Mouse (Mus musculus): ENCODE measurements at regions not wholly inside any gene's neighbourhood (a gene's known extent, or its start where the extent isn't known, plus 50 kb on each side); places are given as distances from the start of the nearest gene placed in this dataset.

DNA sequence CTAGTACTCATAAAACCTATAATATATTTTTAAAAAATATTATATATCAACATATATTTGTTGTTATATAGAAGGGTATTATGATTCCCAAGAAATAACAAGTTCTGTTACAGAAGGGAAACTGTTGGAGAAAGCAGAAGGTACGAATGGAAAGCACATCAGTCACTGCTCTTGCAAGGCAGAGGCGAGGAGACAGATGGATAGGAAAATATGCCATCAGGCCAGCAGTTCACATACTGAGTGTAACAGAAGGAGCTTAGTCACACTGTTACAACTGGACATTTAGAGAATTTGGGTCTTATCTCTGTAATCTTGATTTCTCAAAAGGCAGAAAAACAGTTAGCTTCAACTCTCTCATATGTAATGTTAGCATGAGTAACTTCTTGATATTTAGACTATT, 485.1 kb downstream of the Ipmk start:
- TF ChIP-seq CTCF (IDR thresholded peaks at IDR 0.05; ENCODE audit: low read depth) (no peak), EP300 (IDR thresholded peaks at IDR 0.05; ENCODE audit: low read depth) (no peak)
- whole genome bisulfite sequencing = 53% methylated on average over 2 of the region's 2 CpGs
- no peak overlapping the region for H3K4me3 ChIP-seq (ENCODE audit: low read depth, low read length)

GRCm38 (mm10) chr10:71835018-71835417, 487.5 kb downstream of the Ipmk start:
- Histone ChIP-seq H3K27me3 (ENCODE audit: control insufficient read depth, insufficient read depth, low read length) (no peaks in the 10 kb centered on the region), H3K4me2 (ENCODE audit: low read depth, low read length) (no peak overlapping the region), H3K9ac (replicated peaks; ENCODE audit: low read depth, low read length) (no peak overlapping the region), H3K9me3 (replicated peaks; ENCODE audit: control insufficient read depth, low read length) (no peaks in the 10 kb centered on the region), H3K4me1 (ENCODE audit: control insufficient read depth, insufficient read depth) (no peaks in the 10 kb centered on the region), H3K4me3 (ENCODE audit: low read depth, low read length) (no peak overlapping the region), H3K27ac (ENCODE audit: low read depth) (no peak overlapping the region), H3K36me3 (replicated peaks; ENCODE audit: control insufficient read depth, insufficient read depth, low read length) (no peaks in the 10 kb centered on the region)
- ATAC-seq (ENCODE audit: insufficient read depth, low read depth) (no peak), DNase-seq (ENCODE audit: low spot score) (no peak)
- no peak for TF ChIP-seq EP300 (IDR thresholded peaks at IDR 0.05; ENCODE audit: low read depth)
- no peak for TF ChIP-seq CTCF (IDR thresholded peaks at IDR 0.05; ENCODE audit: low read depth)
- WGBS = 45% methylated on average over 1 of the region's 1 CpGs

More for the DNA sequence above, 485.1 kb downstream of the Ipmk start:
- no peaks in the 10 kb centered on the region for H3K9me3 ChIP-seq (replicated peaks; ENCODE audit: control insufficient read depth, low read length)
- H3K36me3 ChIP-seq (replicated peaks; ENCODE audit: control insufficient read depth, insufficient read depth, low read length) = no peaks in the 10 kb centered on the region
- no peaks in the 10 kb centered on the region for H3K27me3 ChIP-seq (ENCODE audit: control insufficient read depth, insufficient read depth, low read length)
- no peaks in the 10 kb centered on the region for H3K4me1 ChIP-seq (ENCODE audit: control insufficient read depth, insufficient read depth)
- no peak overlapping the region for H3K27ac ChIP-seq (ENCODE audit: low read depth)
- DNase-seq (ENCODE audit: low spot score) (no peak), ATAC-seq (ENCODE audit: insufficient read depth, low read depth) (no peak)
- no peak overlapping the region for H3K9ac ChIP-seq (replicated peaks; ENCODE audit: low read depth, low read length)
- no peak overlapping the region for H3K4me2 ChIP-seq (ENCODE audit: low read depth, low read length)

DNA sequence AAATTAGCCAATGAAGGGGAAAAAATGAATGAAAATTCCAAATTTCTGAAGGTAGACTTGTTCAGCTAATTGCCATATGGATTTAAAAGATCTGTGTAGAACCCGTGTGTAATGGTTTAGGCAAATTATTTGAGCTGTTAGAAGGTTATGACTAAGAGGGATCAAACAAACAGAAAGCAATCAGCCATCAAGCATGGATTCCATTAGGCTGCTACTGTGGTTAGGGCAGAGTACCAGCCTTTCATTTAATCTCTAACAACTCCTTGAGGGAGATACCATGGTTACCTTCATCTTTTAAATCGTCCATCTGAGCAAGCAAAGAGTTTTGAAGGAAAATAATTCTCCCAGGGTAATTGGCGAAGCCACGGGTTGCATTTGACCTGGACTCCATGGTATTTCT, 509.5 kb downstream of the Ipmk start:
- TF ChIP-seq CTCF (IDR thresholded peaks at IDR 0.05; ENCODE audit: low read depth) (no peak), EP300 (IDR thresholded peaks at IDR 0.05; ENCODE audit: low read depth) (no peak)
- H3K27me3 ChIP-seq (ENCODE audit: control insufficient read depth, insufficient read depth, low read length) = no peaks in the 10 kb centered on the region
- H3K9ac ChIP-seq (replicated peaks; ENCODE audit: low read depth, low read length) = no peak overlapping the region
- ATAC-seq (ENCODE audit: insufficient read depth, low read depth) (no peak), DNase-seq (ENCODE audit: low spot score) (no peak)
- WGBS = 72% methylated on average over 4 of the region's 4 CpGs
- no peak overlapping the region for H3K4me2 ChIP-seq (ENCODE audit: low read depth, low read length)
- H3K9me3 ChIP-seq (replicated peaks; ENCODE audit: control insufficient read depth, low read length) = no peaks in the 10 kb centered on the region
- no peak overlapping the region for H3K4me3 ChIP-seq (ENCODE audit: low read depth, low read length)
- H3K36me3 ChIP-seq (replicated peaks; ENCODE audit: control insufficient read depth, insufficient read depth, low read length) = no peaks in the 10 kb centered on the region
- no peak overlapping the region for H3K27ac ChIP-seq (ENCODE audit: low read depth)
- H3K4me1 ChIP-seq (ENCODE audit: control insufficient read depth, insufficient read depth) = no peaks in the 10 kb centered on the region

DNA sequence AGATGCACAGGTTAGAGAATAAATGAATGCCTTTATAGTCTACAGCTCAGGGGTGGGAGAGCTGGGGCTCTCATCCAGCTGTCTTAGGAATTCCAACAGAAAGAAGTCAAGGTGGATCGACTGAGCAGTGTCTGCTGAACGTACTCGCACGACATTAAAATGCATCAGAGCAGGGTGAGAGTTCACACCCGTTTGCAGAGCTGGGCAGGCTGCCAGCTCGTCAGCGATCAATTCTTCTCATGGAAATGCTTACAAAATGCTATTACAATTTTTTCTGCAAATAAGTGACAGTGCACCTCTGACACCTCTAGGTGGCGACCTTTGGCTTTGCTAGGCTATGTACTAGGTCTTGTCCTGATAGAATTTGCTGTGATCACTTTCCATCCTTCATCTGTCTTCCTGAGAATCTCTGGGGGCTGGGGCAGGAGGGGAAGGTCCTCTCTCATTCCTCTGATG, 510.0 kb downstream of the Ipmk start:
- Histone ChIP-seq H3K9ac (replicated peaks; ENCODE audit: low read depth, low read length) (no peak overlapping the region), H3K27me3 (ENCODE audit: control insufficient read depth, insufficient read depth, low read length) (no peaks in the 10 kb centered on the region), H3K4me2 (ENCODE audit: low read depth, low read length) (no peak overlapping the region), H3K27ac (ENCODE audit: low read depth) (no peak overlapping the region), H3K4me1 (ENCODE audit: control insufficient read depth, insufficient read depth) (no peaks in the 10 kb centered on the region), H3K4me3 (ENCODE audit: low read depth, low read length) (no peak overlapping the region), H3K36me3 (replicated peaks; ENCODE audit: control insufficient read depth, insufficient read depth, low read length) (no peaks in the 10 kb centered on the region), H3K9me3 (replicated peaks; ENCODE audit: control insufficient read depth, low read length) (no peaks in the 10 kb centered on the region)
- ATAC-seq (ENCODE audit: insufficient read depth, low read depth) (no peak), DNase-seq (ENCODE audit: low spot score) (no peak)
- 42% methylated on average over 8 of the region's 8 CpGs for WGBS
- TF ChIP-seq CTCF (IDR thresholded peaks at IDR 0.05; ENCODE audit: low read depth) = peak; percentile 45
- TF ChIP-seq EP300 (IDR thresholded peaks at IDR 0.05; ENCODE audit: low read depth) = no peak

GRCm38 (mm10) chr10:71893726-71894125, 546.2 kb downstream of the Ipmk start:
- no peak overlapping the region for H3K27ac ChIP-seq (ENCODE audit: low read depth)
- no peak overlapping the region for H3K4me3 ChIP-seq (ENCODE audit: low read depth, low read length)
- no peaks in the 10 kb centered on the region for H3K9me3 ChIP-seq (replicated peaks; ENCODE audit: control insufficient read depth, low read length)
- no peak for DNase-seq (ENCODE audit: low spot score)
- H3K4me2 ChIP-seq (ENCODE audit: low read depth, low read length) = no peak overlapping the region
- H3K27me3 ChIP-seq (ENCODE audit: control insufficient read depth, insufficient read depth, low read length) = no peaks in the 10 kb centered on the region
- TF ChIP-seq EP300 (IDR thresholded peaks at IDR 0.05; ENCODE audit: low read depth) = no peak
- TF ChIP-seq CTCF (IDR thresholded peaks at IDR 0.05; ENCODE audit: low read depth) = no peak
- no peak overlapping the region for H3K9ac ChIP-seq (replicated peaks; ENCODE audit: low read depth, low read length)
- no peaks in the 10 kb centered on the region for H3K36me3 ChIP-seq (replicated peaks; ENCODE audit: control insufficient read depth, insufficient read depth, low read length)
- 63% methylated on average over 2 of the region's 2 CpGs for WGBS
- no peaks in the 10 kb centered on the region for H3K4me1 ChIP-seq (ENCODE audit: control insufficient read depth, insufficient read depth)
- ATAC-seq (ENCODE audit: insufficient read depth, low read depth) = no peak

DNA sequence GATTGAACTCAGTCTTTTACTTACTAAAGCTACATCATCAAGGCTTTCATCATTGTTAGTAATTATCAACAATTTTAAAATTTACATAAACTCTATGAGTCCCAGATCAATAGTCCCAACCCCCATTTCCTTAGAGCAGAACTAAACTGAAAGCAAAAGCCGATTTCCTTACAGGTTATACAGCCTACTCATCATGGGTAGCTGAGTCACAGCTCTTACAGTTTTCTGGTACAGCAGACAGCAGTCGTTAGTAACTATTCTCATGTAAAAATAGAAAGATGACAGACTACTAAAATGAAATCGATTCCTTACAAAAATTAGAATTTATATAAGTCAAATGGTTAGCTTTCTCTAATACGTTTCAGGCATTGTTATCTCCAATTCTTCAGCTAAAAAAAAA, 557.5 kb downstream of the Ipmk start:
- H3K36me3 ChIP-seq (replicated peaks; ENCODE audit: control insufficient read depth, insufficient read depth, low read length) = no peaks in the 10 kb centered on the region
- 55% methylated on average over 4 of the region's 4 CpGs for WGBS
- H3K27ac ChIP-seq (ENCODE audit: low read depth) = no peak overlapping the region
- H3K9ac ChIP-seq (replicated peaks; ENCODE audit: low read depth, low read length) = no peak overlapping the region
- no peaks in the 10 kb centered on the region for H3K9me3 ChIP-seq (replicated peaks; ENCODE audit: control insufficient read depth, low read length)
- TF ChIP-seq CTCF (IDR thresholded peaks at IDR 0.05; ENCODE audit: low read depth) (no peak), EP300 (IDR thresholded peaks at IDR 0.05; ENCODE audit: low read depth) (no peak)
- H3K4me2 ChIP-seq (ENCODE audit: low read depth, low read length) = no peak overlapping the region
- no peak overlapping the region for H3K4me3 ChIP-seq (ENCODE audit: low read depth, low read length)
- ATAC-seq (ENCODE audit: insufficient read depth, low read depth) (no peak), DNase-seq (ENCODE audit: low spot score) (no peak)
- H3K4me1 ChIP-seq (ENCODE audit: control insufficient read depth, insufficient read depth) = no peaks in the 10 kb centered on the region
- no peaks in the 10 kb centered on the region for H3K27me3 ChIP-seq (ENCODE audit: control insufficient read depth, insufficient read depth, low read length)

Measured in heart, postnatal 0 days (tissue).